Mouse (Mus musculus) macrophage (primary cell): Measurements from ENCODE around the gene Ermp1. TPM values are rescaled to one million over a fixed set of nuclear protein-coding genes. Genes with fewer than 3 reads are reported as not detected.

Experiments
- H3K27ac ChIP-seq: fragments of 350-480 bp; formaldehyde crosslinking; 2 replicates; pipeline ENCODE4 v1.9.0; 2021
- H3K36me3 ChIP-seq: fragments of 350-480 bp; formaldehyde crosslinking; 2 replicates; pipeline ENCODE4 v1.9.0; 2021; ENCODE audit errors: inconsistent target
- H3K4me3 ChIP-seq: fragments of 350-480 bp; formaldehyde crosslinking; 2 replicates; pipeline ENCODE4 v1.9.0; 2021; ENCODE audit errors: inconsistent target
- H3K79me2 ChIP-seq: fragments of 350-480 bp; formaldehyde crosslinking; 2 replicates; pipeline ENCODE4 v1.9.0; 2021; ENCODE audit errors: inconsistent target
- whole genome bisulfite sequencing: methylation state at CpG from one replicate; pipeline ENCODE4 v1.1.7; 2026; ENCODE audit warnings: inconsistent platforms; ENCODE audit not compliant: missing documents; 5-methylcytosine and 5-hydroxymethylcytosine counted together
- polyA plus RNA-seq: library from polyadenylated mRNA; stranded (reverse); fragments of 250-400 nt; gene quantifications from 3 replicates; pipeline ENCODE4 v1.2.4, GENCODE M21; 2018; ENCODE audit warnings: inconsistent platforms

The Ermp1 gene
- polyA plus RNA-seq, 1 experiment from 2014 or later: 13.2 TPM

- no peak overlapping the region for H3K4me3 ChIP-seq
- 73% methylated on average over 6 of the region's 6 CpGs for WGBS
- no peak overlapping the region for H3K27ac ChIP-seq
- no peaks in the 10 kb centered on the region for H3K79me2 ChIP-seq
- H3K36me3 ChIP-seq: no peaks in the 10 kb centered on the region
Observed at GRCm38 (mm10) chr19:29655148-29655547, 6.9 kb upstream of the Ermp1 start.

GRCm38 (mm10) chr19:29653768-29654265 is 5.6 kb upstream of the Ermp1 start:
- no peaks in the 10 kb centered on the region for H3K36me3 ChIP-seq
- WGBS: 89% methylated on average over 9 of the region's 9 CpGs
- H3K27ac ChIP-seq: no peak overlapping the region
- no peaks in the 10 kb centered on the region for H3K79me2 ChIP-seq
- H3K4me3 ChIP-seq: no peak overlapping the region

- H3K4me3 ChIP-seq: no peak overlapping the region
- H3K79me2 ChIP-seq: peaks cover 7% of the 10 kb centered on the region; the same call in 1 of the 2 replicates
- no peaks in the 10 kb centered on the region for H3K36me3 ChIP-seq
- H3K27ac ChIP-seq: no peak overlapping the region
- WGBS: 100% methylated on average over 1 of the region's 1 CpGs
Observed at GRCm38 (mm10) chr19:29649683-29650082, 1.5 kb upstream of the Ermp1 start.

- WGBS: 44% methylated on average over 4 of the region's 4 CpGs
- H3K36me3 ChIP-seq: no peaks in the 10 kb centered on the region
- no peak overlapping the region for H3K27ac ChIP-seq
- H3K79me2 ChIP-seq: peaks cover 7% of the 10 kb centered on the region; the same call in 1 of the 2 replicates
- H3K4me3 ChIP-seq: no peak overlapping the region
Observed at GRCm38 (mm10) chr19:29648550-29648914, 317 bp upstream of the Ermp1 start.

- no peaks in the 10 kb centered on the region for H3K36me3 ChIP-seq
- 90% methylated on average over 6 of the region's 6 CpGs for WGBS
- H3K27ac ChIP-seq: no peak overlapping the region
- H3K4me3 ChIP-seq: no peak overlapping the region
- peaks cover 7% of the 10 kb centered on the region; the same call in 1 of the 2 replicates for H3K79me2 ChIP-seq
Observed at GRCm38 (mm10) chr19:29644747-29645146, 3.5 kb downstream of the Ermp1 start.

GRCm38 (mm10) chr19:29643194-29643922 is 4.9 kb downstream of the Ermp1 start:
- H3K79me2 ChIP-seq: peaks cover 7% of the 10 kb centered on the region; the same call in 1 of the 2 replicates
- H3K36me3 ChIP-seq: no peaks in the 10 kb centered on the region
- H3K27ac ChIP-seq: no peak overlapping the region
- no peak overlapping the region for H3K4me3 ChIP-seq
- WGBS: 90% methylated on average over 11 of the region's 11 CpGs

- Histone ChIP-seq H3K4me3 (no peak overlapping the region), H3K79me2 (peaks cover 7% of the 10 kb centered on the region; the same call in 1 of the 2 replicates), H3K36me3 (no peaks in the 10 kb centered on the region), H3K27ac (no peak overlapping the region)
- WGBS: 86% methylated on average over 6 of the region's 6 CpGs
Observed at GRCm38 (mm10) chr19:29642211-29642610, 6.0 kb downstream of the Ermp1 start.

- H3K79me2 ChIP-seq: peaks cover 2% of the 10 kb centered on the region; the same call in 1 of the 2 replicates
- H3K4me3 ChIP-seq: no peak overlapping the region; the same call in 1 of the 2 replicates
- 87% methylated on average over 5 of the region's 5 CpGs for WGBS
- H3K36me3 ChIP-seq: no peaks in the 10 kb centered on the region
- H3K27ac ChIP-seq: no peak overlapping the region
Observed at GRCm38 (mm10) chr19:29641510-29641909, 6.7 kb downstream of the Ermp1 start.

GRCm38 (mm10) chr19:29641055-29641454 is 7.2 kb downstream of the Ermp1 start:
- H3K27ac ChIP-seq: peak overlapping the region; percentile 58
- H3K36me3 ChIP-seq: no peaks in the 10 kb centered on the region
- peak overlapping the region; percentile 17; the same call in 1 of the 2 replicates for H3K4me3 ChIP-seq
- no peaks in the 10 kb centered on the region for H3K79me2 ChIP-seq
- 1% methylated on average over 7 of the region's 9 CpGs for WGBS

GRCm38 (mm10) chr19:29612102-29612501 is 36.1 kb downstream of the Ermp1 start:
- H3K36me3 ChIP-seq: peaks cover 31% of the 10 kb centered on the region; the same call in 1 of the 2 replicates

GRCm38 (mm10) chr19:29610907-29611306 is 37.3 kb downstream of the Ermp1 start:
- Histone ChIP-seq H3K36me3 (peaks cover 30% of the 10 kb centered on the region; the same call in 1 of the 2 replicates), H3K4me3 (no peak overlapping the region), H3K79me2 (no peaks in the 10 kb centered on the region), H3K27ac (no peak overlapping the region)
- WGBS: 83% methylated on average over 10 of the region's 10 CpGs

More at GRCm38 (mm10) chr19:29612102-29612501, 36.1 kb downstream of the Ermp1 start:
- Histone ChIP-seq H3K27ac (no peak overlapping the region), H3K4me3 (no peak overlapping the region), H3K79me2 (no peaks in the 10 kb centered on the region)
- 51% methylated on average over 2 of the region's 2 CpGs for WGBS

GRCm38 (mm10) chr19:29608212-29608611 is 40.0 kb downstream of the Ermp1 start:
- peaks cover 40% of the 10 kb centered on the region for H3K36me3 ChIP-seq
- H3K27ac ChIP-seq: no peak overlapping the region
- no peak overlapping the region for H3K4me3 ChIP-seq
- WGBS: 46% methylated on average over 4 of the region's 4 CpGs
- H3K79me2 ChIP-seq: no peaks in the 10 kb centered on the region

GRCm38 (mm10) chr19:29607521-29607920 is 40.7 kb downstream of the Ermp1 start:
- no peak overlapping the region for H3K27ac ChIP-seq
- 84% methylated on average over 4 of the region's 4 CpGs for WGBS

GRCm38 (mm10) chr19:29604653-29605052 is 43.6 kb downstream of the Ermp1 start:
- H3K36me3 ChIP-seq: peaks cover 56% of the 10 kb centered on the region
- 100% methylated on average over 3 of the region's 3 CpGs for WGBS

More at GRCm38 (mm10) chr19:29607521-29607920, 40.7 kb downstream of the Ermp1 start:
- peaks cover 45% of the 10 kb centered on the region for H3K36me3 ChIP-seq
- H3K4me3 ChIP-seq: no peak overlapping the region
- H3K79me2 ChIP-seq: no peaks in the 10 kb centered on the region

More at GRCm38 (mm10) chr19:29604653-29605052, 43.6 kb downstream of the Ermp1 start:
- H3K79me2 ChIP-seq: no peaks in the 10 kb centered on the region
- no peak overlapping the region for H3K4me3 ChIP-seq
- H3K27ac ChIP-seq: no peak overlapping the region
